Mouse (Mus musculus): ENCODE measurements around the gene Tbc1d5. TPM values are rescaled to one million over a fixed set of nuclear protein-coding genes. Genes with fewer than 3 reads are reported as not detected.

Tbc1d5 gene
- total and polyA plus RNA-seq, 3 experiments = 6.6 to 13.9 (median 7.7) TPM

DNA sequence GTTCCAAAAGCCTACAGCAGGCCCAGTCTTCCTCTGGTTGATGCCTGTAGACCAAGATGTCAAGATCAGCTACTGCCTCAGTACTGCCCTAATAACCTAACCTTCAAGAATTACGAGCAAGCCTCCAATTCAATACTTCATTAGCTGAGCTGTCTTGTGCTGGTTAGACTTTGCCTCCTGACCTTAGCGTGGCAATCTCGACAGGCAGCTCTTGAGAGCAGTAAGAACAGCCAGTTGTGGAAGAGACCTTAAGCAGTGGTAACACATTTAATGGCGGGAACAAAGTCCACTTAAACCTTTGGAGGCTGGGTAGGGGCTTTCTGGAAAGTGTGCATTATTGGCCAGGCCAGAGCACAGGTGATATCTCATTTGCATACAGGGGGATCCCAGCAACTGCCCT is 34.2 kb downstream of the Tbc1d5 start:
- TF ChIP-seq NELFE (IDR thresholded peaks at IDR 0.05; ENCODE audit: low read depth, low read length) = no peak
- TF ChIP-seq MAZ (IDR thresholded peaks at IDR 0.05; ENCODE audit: low read depth, low read length) = no peak
- dilution Hi-C loops (cut with MboI; ENCODE audit: extremely low pct_ligation_motif_present, extremely low pct_unique_long_range_greater_than_20kb, low sequenced_read_pairs) (no loop called here), in situ Hi-C loops (cut with MboI; ENCODE audit: low pct_ligation_motif_present, low pct_unique_long_range_greater_than_20kb, low sequenced_read_pairs) (no loop called here)
- Histone ChIP-seq H3K4me3 (replicated peaks in 1 of 3; ENCODE audit: low read depth in 2 of 3, low read length in 2 of 3, poor library complexity in 1 of 3) (no peak overlapping the region), H3K9me3 (replicated peaks; ENCODE audit: low read length) (no peaks in the 10 kb centered on the region), H3K9ac (ENCODE audit: insufficient read depth, low read depth) (no peak overlapping the region), H3K4me2 (ENCODE audit: insufficient read depth, low read depth, poor library complexity, severe bottlenecking) (no peak overlapping the region), H3K4me1 (ENCODE audit: control insufficient read depth in 1 of 2, insufficient read depth in 2 of 2) (no peaks in the 10 kb centered on the region; a peak in 1 of 4 replicates), H3K27me3 (replicated peaks) (no peaks in the 10 kb centered on the region), H3K79me2 (replicated peaks; ENCODE audit: control insufficient read depth, extremely low read depth, insufficient read depth, poor library complexity, severe bottlenecking) (no peaks in the 10 kb centered on the region), H3K36me3 (replicated peaks in 1 of 2; ENCODE audit: control insufficient read depth in 1 of 2, insufficient read depth in 1 of 2, low read length in 1 of 2) (peaks cover 0 to 5% of the 10 kb centered on the region in 2 experiments), H3K27ac (ENCODE audit: insufficient read depth, low read depth) (no peak overlapping the region)
- no peak for DNase-seq (ENCODE audit: extremely low read depth)

GRCm38 (mm10) chr17:51142095-51142494 is 37.1 kb downstream of the Tbc1d5 start:
- H3K79me2 ChIP-seq (replicated peaks; ENCODE audit: control insufficient read depth, extremely low read depth, insufficient read depth, poor library complexity, severe bottlenecking) = no peaks in the 10 kb centered on the region
- no peak for DNase-seq (ENCODE audit: extremely low read depth)
- H3K4me2 ChIP-seq (ENCODE audit: insufficient read depth, low read depth, poor library complexity, severe bottlenecking) = no peak overlapping the region
- no peak for TF ChIP-seq KAT2A (IDR thresholded peaks at IDR 0.05; ENCODE audit: insufficient replicate concordance, low read length)
- TF ChIP-seq UBTF (IDR thresholded peaks at IDR 0.05; ENCODE audit: low read depth, low read length) = no peak
- no peak for TF ChIP-seq MAFK (IDR thresholded peaks at IDR 0.05; ENCODE audit: insufficient replicate concordance, low read length)
- TF ChIP-seq NRF1 (IDR thresholded peaks at IDR 0.05; ENCODE audit: low read depth, low read length) = no peak
- no peak for TF ChIP-seq CTCF (conservative IDR thresholded peaks at IDR 0.05 in 1 of 2, IDR thresholded peaks at IDR 0.05 in 1 of 2; ENCODE audit: low read depth in 2 of 2, low read length in 2 of 2)
- no peak for TF ChIP-seq RCOR1 (conservative IDR thresholded peaks at IDR 0.05; ENCODE audit: low read depth, low read length)
- TF ChIP-seq TBP (conservative IDR thresholded peaks at IDR 0.05; ENCODE audit: low read depth, low read length) = no peak
- no peak for TF ChIP-seq TCF12 (IDR thresholded peaks at IDR 0.05; ENCODE audit: low read depth, low read length)
- TF ChIP-seq E2F4 (IDR thresholded peaks at IDR 0.05; ENCODE audit: insufficient replicate concordance, low read depth, low read length) = no peak
- no peak for TF ChIP-seq BHLHE40 (IDR thresholded peaks at IDR 0.05; ENCODE audit: low read depth, low read length)
- TF ChIP-seq MEF2A (IDR thresholded peaks at IDR 0.05; ENCODE audit: borderline replicate concordance, low read depth, low read length) = no peak
- TF ChIP-seq HCFC1 (IDR thresholded peaks at IDR 0.05; ENCODE audit: low read depth, low read length) = no peak
- TF ChIP-seq SMC3 (IDR thresholded peaks at IDR 0.05; ENCODE audit: low read depth, low read length) = no peak
- TF ChIP-seq USF1 (IDR thresholded peaks at IDR 0.05; ENCODE audit: low read depth, low read length) = no peak
- peaks cover 3% of the 10 kb centered on the region for H3K9me3 ChIP-seq (replicated peaks; ENCODE audit: low read length)
- no peaks in the 10 kb centered on the region for H3K27me3 ChIP-seq (replicated peaks)
- H3K36me3 ChIP-seq (replicated peaks in 1 of 2; ENCODE audit: control insufficient read depth in 1 of 2, insufficient read depth in 1 of 2, low read length in 1 of 2) = peaks cover 3 to 10% of the 10 kb centered on the region in 2 experiments
- no peaks in the 10 kb centered on the region; a peak in 1 of 4 replicates for H3K4me1 ChIP-seq (ENCODE audit: control insufficient read depth in 1 of 2, insufficient read depth in 2 of 2)
- no peak overlapping the region for H3K4me3 ChIP-seq (replicated peaks in 1 of 3; ENCODE audit: low read depth in 2 of 3, low read length in 2 of 3, poor library complexity in 1 of 3)
- H3K9ac ChIP-seq (ENCODE audit: insufficient read depth, low read depth) = no peak overlapping the region
- in situ Hi-C loops (cut with MboI; ENCODE audit: low pct_ligation_motif_present, low pct_unique_long_range_greater_than_20kb, low sequenced_read_pairs) = no loop called here
- dilution Hi-C loops (cut with MboI; ENCODE audit: extremely low pct_ligation_motif_present, extremely low pct_unique_long_range_greater_than_20kb, low sequenced_read_pairs) = no loop called here
- H3K27ac ChIP-seq (ENCODE audit: insufficient read depth, low read depth) = no peak overlapping the region
